26 mouse cellular contexts compared by ENCODE assay signal in the genomic region with DNA sequence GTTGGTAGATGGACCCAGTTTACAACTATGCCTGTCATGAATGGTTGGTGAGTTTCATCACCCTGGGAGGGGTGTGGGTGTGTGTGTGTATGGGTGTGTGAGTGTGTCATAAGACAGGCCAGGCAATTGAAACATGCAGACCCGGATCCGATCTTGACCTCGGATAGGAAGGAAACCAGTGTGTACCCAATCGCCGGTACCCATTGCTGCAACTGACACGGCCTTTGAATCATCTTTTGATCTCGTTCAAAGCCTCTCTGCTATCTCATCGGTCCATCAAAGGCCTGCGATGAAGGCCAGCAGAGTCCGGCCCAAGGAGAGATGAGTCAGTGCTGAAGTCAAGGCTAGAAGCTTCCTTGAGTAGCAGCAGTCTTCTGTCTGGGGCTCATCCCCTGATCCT.
DNase-seq lines count a peak whose midpoint lies in the region; TF ChIP-seq lines count a peak whose summit lies in the region.
"Had no signal": no experiment of that assay in that cellular context is flagged by ENCODE, and none has a peak within 500 bp of the region (broad histone marks: within the 10 kb centered on the region; RNA-seq: fewer than 3 reads in every experiment).

No protein-coding gene starts in this region.

- peak; percentile 27 to 50 for DNase-seq in lung, adult 18-20 months
- DNase-seq in lung, postnatal 4 days = no peak
- DNase-seq in testis, postnatal 14 days (ENCODE audit: low spot score) = peak; percentile 8
- no peak for DNase-seq in testis, postnatal 10 days (ENCODE audit: low spot score)
- peak; percentile 79 for DNase-seq in adrenal gland, postnatal 10 days
- no peak for DNase-seq in heart, postnatal 36 days
- no peak for DNase-seq in thymus, postnatal 0 days (ENCODE audit: low spot score)
- DNase-seq: cerebellum, adult 8-10 months; cerebellum, postnatal 36 days; embryo, embryonic 11 days; heart, postnatal 14 days; kidney, adult 2 months; layer of hippocampus, adult 9-11 months; right cerebral cortex, adult 18-20 months; right cerebral cortex, postnatal 4 days; thymus, adult 18-20 months; thymus, postnatal 4 days had no signal

- H3K27ac ChIP-seq in bone marrow, adult 2 months (ENCODE audit: control insufficient read depth, insufficient read depth, low read depth, low read length, poor library complexity) = peak overlapping the region; percentile 73
- H3K27ac ChIP-seq: embryonic facial prominence, embryonic 13.5 days; forebrain, embryonic 13.5 days; heart, embryonic 13.5 days; hindbrain, embryonic 15.5 days; kidney, postnatal 0 days; liver, embryonic 14.5 days; macrophage had no signal

- no peak overlapping the region for H3K4me3 ChIP-seq in bone marrow, adult 2 months (replicated peaks; ENCODE audit: control insufficient read depth, low read depth, low read length)
- H3K4me3 ChIP-seq: embryonic facial prominence, embryonic 13.5 days; erythroblast, embryonic 14.5 days; forebrain, embryonic 13.5 days; heart, embryonic 13.5 days; hindbrain, embryonic 15.5 days had no signal

- no peak for TF ChIP-seq POLR2A in bone marrow, adult 2 months (IDR thresholded peaks at IDR 0.05; ENCODE audit: borderline replicate concordance, control insufficient read depth, low read depth, low read length)

- whole genome bisulfite sequencing in bone marrow, adult 2 months = 66% methylated on average over 10 of the region's 10 CpGs

- peaks cover 6% of the 10 kb centered on the region for H3K4me1 ChIP-seq in bone marrow, adult 2 months (ENCODE audit: control insufficient read depth, insufficient read depth, low read length)
- H3K4me1 ChIP-seq: forebrain, embryonic 13.5 days; hindbrain, embryonic 15.5 days had no signal

- no peak for TF ChIP-seq CTCF in bone marrow, adult 2 months (IDR thresholded peaks at IDR 0.05; ENCODE audit: control insufficient read depth, insufficient read depth, low read length)

- intact Hi-C loops in heart, postnatal 36 days (cut with DNase I) = no loop called here

Comparison
In these comparisons a context has a peak if more than half of its experiments do, and no peak if none do; other contexts are left out.
1. DNase-seq: peak in lung, adult 18-20 months (2 of 2), testis, postnatal 14 days (single experiment) and adrenal gland, postnatal 10 days (single experiment); none in lung, postnatal 4 days (0 of 2), testis, postnatal 10 days (single experiment), heart, postnatal 36 days (0 of 2) and thymus, postnatal 0 days (single experiment).